Mouse (Mus musculus): ENCODE measurements around the gene Srsf7. TPM values are rescaled to one million over a fixed set of nuclear protein-coding genes. Genes with fewer than 3 reads are reported as not detected.

Srsf7 gene
- polyA plus RNA-seq (2015; fragmentation: Nextera tagmentation; extraction: Ambion mirVana): 221 and 296 TPM in 2 replicates

GRCm38 (mm10) chr17:80206671-80207581, at the start of gene Srsf7, which contains the start of gene Ttc39d:
Srsf7 (minus strand) TSS chr17:80207307.
Ttc39d (plus strand) TSS chr17:80207460.

GRCm38 (mm10) chr17:80224326-80225116, 17.4 kb upstream of the Srsf7 start, which contains the start of gene Gemin6:
Gemin6 (plus strand) TSS chr17:80224441.

Other genes with a start within 250 kb of the Srsf7 start
- gene Hnrnpll, start 145.0 kb downstream of the Srsf7 start, polyA plus RNA-seq (2015; fragmentation: Nextera tagmentation; extraction: Ambion mirVana): 28.9 and 37.4 TPM in 2 replicates
- 9.0 and 9.9 TPM in 2 replicates for gene Galm, start 79.8 kb downstream of the Srsf7 start, polyA plus RNA-seq (2015; fragmentation: Nextera tagmentation; extraction: Ambion mirVana)
- gene Ttc39d, start 153 bp upstream of the Srsf7 start, polyA plus RNA-seq (2015; fragmentation: Nextera tagmentation; extraction: Ambion mirVana): 0.15 and 0.19 TPM in 2 replicates
- gene Gemin6, start 17.1 kb upstream of the Srsf7 start, polyA plus RNA-seq (2015; fragmentation: Nextera tagmentation; extraction: Ambion mirVana): 36.9 and 41.6 TPM in 2 replicates
- 25.7 and 27.1 TPM in 2 replicates for gene Morn2, start 82.9 kb upstream of the Srsf7 start, polyA plus RNA-seq (2015; fragmentation: Nextera tagmentation; extraction: Ambion mirVana)
- 9.2 and 13.0 TPM in 2 replicates for gene Dhx57, start 83.2 kb upstream of the Srsf7 start, polyA plus RNA-seq (2015; fragmentation: Nextera tagmentation; extraction: Ambion mirVana)
- 1.5 and 2.5 TPM in 2 replicates for gene Arhgef33, start 100.1 kb upstream of the Srsf7 start, polyA plus RNA-seq (2015; fragmentation: Nextera tagmentation; extraction: Ambion mirVana)
- gene Gm10190, start 166.2 kb upstream of the Srsf7 start, polyA plus RNA-seq (2015; fragmentation: Nextera tagmentation; extraction: Ambion mirVana): 1.4 and 3.0 TPM in 2 replicates